Mouse (Mus musculus) gastrocnemius, postnatal 36 days (tissue): ENCODE results near the gene Zfp459. TPM values are rescaled to one million over a fixed set of nuclear protein-coding genes. Genes with fewer than 3 reads are reported as not detected.
A peak's percentile ranks its signal among the peaks of the same experiment; 100 is the strongest.
"Not testable (repeated sequence)": the region's sequence is repeated elsewhere in the genome, so short reads cannot be mapped to it uniquely, and the experiment has no call there.

ENCODE experiments used
- DNase-seq, 2 experiments: peaks; one replicate each; pipeline ENCODE4 v3.0.0; 2022
- intact Hi-C: fragments of 180-260 bp; cut with DNase I; formaldehyde crosslinking; loops from one replicate; pipeline ENCODE4 v1.15.1; 2025
- long read RNA-seq, 2 experiments: library from polyadenylated mRNA; stranded (forward); transcript quantifications; one replicate each; pipeline ENCODE4 v2.0.0; 2021
- total RNA-seq, 2 experiments: library from RNA; stranded (reverse); gene quantifications; 2 replicates each; pipeline ENCODE4 v1.2.3; 2021

Zfp459 gene
- under 1 TPM; 0.42 to 0.51 TPM for total RNA-seq
- long read RNA-seq, experiment 1, result 0 reads
- long read RNA-seq, experiment 2, result 0 reads

DNA sequence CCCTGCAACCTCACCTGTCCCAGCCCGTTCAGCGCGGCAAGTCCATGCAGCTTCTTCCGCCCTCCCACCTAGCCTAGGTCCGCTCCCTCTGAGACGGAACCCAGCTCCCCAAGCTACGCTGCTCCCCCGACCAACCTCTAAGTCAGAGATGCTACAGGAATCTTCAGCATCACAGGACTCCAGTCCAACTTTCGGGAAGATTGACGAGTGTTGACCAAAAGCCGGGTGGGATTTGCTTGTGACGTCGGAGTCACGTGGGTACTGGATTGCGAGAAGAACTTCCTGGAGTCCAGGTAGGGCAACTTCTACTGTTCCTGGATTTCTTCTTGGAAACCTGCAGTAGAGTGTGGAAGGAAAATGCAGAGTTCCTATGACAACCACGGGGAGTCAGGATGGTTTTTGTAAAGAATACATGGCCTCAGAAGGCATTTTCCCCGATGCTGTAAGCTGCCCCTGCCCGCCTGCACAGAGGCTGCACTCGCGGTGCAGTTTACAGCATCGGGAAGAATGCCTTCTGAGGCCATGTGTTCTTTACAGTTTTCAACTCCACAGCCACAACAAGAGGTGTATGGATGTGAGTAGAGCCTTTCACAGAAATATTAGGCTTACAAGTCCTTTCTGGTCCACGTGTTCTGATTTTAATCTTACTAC lies at the start of gene Zfp459:
Gene Zfp459 (minus strand): TSS at position 212 of the 651 bp plus-strand sequence.
- DNase-seq, result no peak
- intact Hi-C loops, result no loop called here

GRCm38 (mm10) chr13:67469274-67469673 lies 48.1 kb upstream of the Zfp459 start:
- intact Hi-C loops, result no loop called here

GRCm38 (mm10) chr13:67463506-67464185 lies 42.4 kb upstream of the Zfp459 start:
- intact Hi-C loops, DNase-seq: not testable (repeated sequence)

More at GRCm38 (mm10) chr13:67469274-67469673, 48.1 kb upstream of the Zfp459 start:
- no peak for DNase-seq

- intact Hi-C loops, result loop anchor here (5.0 kb wide), 1 partner anchor 95 kb away; no protein-coding TSS in a partner anchor
- no peak for DNase-seq
Measured at GRCm38 (mm10) chr13:67452021-67452309, 30.7 kb upstream of the Zfp459 start.

GRCm38 (mm10) chr13:67451172-67452020 lies 30.2 kb upstream of the Zfp459 start, which contains the start of gene Zfp874a:
TSS of gene Zfp874a (minus strand) at chr13:67451624.
- peak; percentile 84 to 86 for DNase-seq
- intact Hi-C loops, result loop anchor here (5.0 kb wide), 1 partner anchor 94 kb away; no protein-coding TSS in a partner anchor

- intact Hi-C loops, result not testable (repeated sequence)
Measured at GRCm38 (mm10) chr13:67437095-67437494, 15.9 kb upstream of the Zfp459 start.

DNA sequence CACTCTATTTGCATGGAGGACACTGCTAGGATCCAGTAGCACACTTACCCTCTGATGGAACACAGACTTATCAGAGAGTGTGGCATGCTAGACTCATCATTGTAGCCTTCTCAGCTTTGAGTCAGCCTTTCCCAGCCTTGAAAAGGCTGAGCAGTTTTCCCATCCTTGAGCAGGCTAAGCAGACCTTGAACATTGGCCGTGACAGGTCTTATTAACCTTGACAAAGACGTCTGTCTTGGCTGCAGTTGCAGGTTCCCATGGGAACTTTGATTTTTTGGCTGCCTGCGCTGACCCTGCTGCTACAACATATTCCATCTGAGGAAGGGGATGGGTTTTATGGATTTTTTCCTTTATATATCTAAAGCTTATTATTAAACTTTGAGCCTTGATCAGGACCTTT lies 6.9 kb upstream of the Zfp459 start:
- intact Hi-C loops, result no loop called here
- no peak for DNase-seq

More at GRCm38 (mm10) chr13:67437095-67437494, 15.9 kb upstream of the Zfp459 start:
- not testable (repeated sequence) for DNase-seq

- DNase-seq, intact Hi-C loops: not testable (repeated sequence)
Measured at GRCm38 (mm10) chr13:67425699-67426098, 4.5 kb upstream of the Zfp459 start.

DNA sequence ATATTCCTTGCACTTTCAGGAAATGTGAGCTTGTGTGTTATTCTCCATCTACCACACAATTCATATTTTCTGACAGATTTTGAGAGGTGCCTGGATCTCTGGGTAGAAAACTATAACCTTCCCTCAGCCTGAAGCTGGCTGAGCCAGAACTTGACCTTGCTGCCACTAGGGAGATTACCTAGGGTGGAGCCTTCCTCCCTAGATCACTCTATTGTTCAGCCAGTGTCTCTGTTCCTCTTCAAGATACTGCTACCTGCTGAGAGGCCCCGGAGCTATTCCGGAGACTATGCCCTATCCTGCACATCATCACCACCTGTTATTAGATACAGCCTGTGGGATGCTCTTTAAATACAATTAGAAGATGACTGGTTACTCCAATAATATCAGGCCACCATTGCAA lies 1.3 kb upstream of the Zfp459 start:
- intact Hi-C loops, DNase-seq: not testable (repeated sequence)

GRCm38 (mm10) chr13:67420558-67421206 lies 536 bp downstream of the Zfp459 start:
- intact Hi-C loops, result no loop called here
- DNase-seq, result no peak

GRCm38 (mm10) chr13:67416811-67417210 lies 4.4 kb downstream of the Zfp459 start:
- intact Hi-C loops, result no loop called here

DNA sequence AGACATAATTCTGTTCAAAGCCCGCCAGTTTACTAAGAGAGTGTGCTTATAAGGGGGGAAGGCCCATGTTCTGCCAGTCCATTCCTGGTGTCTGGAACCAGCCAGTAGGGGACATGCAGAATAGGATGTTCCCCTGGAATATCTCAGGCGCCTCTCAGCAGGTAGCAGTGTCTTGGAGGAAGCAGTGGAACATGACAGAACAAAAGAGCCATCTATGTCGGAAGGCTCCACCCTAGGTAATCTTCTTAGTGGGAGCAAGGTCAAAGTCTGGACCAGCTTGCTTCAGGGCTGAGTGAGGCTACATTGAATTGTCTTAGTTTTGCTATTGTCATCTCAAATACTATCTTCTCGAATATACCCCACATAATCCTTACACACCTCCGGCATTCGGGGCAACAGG lies 5.5 kb downstream of the Zfp459 start:
- intact Hi-C loops, result no loop called here
- no peak for DNase-seq

More at GRCm38 (mm10) chr13:67416811-67417210, 4.4 kb downstream of the Zfp459 start:
- DNase-seq, result no peak

- intact Hi-C loops, DNase-seq: not testable (repeated sequence)
Measured at GRCm38 (mm10) chr13:67413634-67414033, 7.6 kb downstream of the Zfp459 start.

- intact Hi-C loops, result not testable (repeated sequence)
Measured at GRCm38 (mm10) chr13:67399183-67399903, 21.9 kb downstream of the Zfp459 start, which contains the start of gene Zfp429. TSS of gene Zfp429 (minus strand) at chr13:67399819.

GRCm38 (mm10) chr13:67376255-67376654 lies 45.0 kb downstream of the Zfp459 start:
- intact Hi-C loops, DNase-seq: not testable (repeated sequence)

More at GRCm38 (mm10) chr13:67399183-67399903, 21.9 kb downstream of the Zfp459 start, which contains the start of gene Zfp429:
- peak; percentile 56 to 62 for DNase-seq

GRCm38 (mm10) chr13:67375050-67375911 lies 45.9 kb downstream of the Zfp459 start, which contains the start of the genes Gm28041 and Zfp456:
TSS of gene Gm28041 (minus strand) at chr13:67375733.
TSS of gene Zfp456 (minus strand) at chr13:67375810.
- DNase-seq, result peak; percentile 27 to 28
- intact Hi-C loops, result not testable (repeated sequence)

DNA sequence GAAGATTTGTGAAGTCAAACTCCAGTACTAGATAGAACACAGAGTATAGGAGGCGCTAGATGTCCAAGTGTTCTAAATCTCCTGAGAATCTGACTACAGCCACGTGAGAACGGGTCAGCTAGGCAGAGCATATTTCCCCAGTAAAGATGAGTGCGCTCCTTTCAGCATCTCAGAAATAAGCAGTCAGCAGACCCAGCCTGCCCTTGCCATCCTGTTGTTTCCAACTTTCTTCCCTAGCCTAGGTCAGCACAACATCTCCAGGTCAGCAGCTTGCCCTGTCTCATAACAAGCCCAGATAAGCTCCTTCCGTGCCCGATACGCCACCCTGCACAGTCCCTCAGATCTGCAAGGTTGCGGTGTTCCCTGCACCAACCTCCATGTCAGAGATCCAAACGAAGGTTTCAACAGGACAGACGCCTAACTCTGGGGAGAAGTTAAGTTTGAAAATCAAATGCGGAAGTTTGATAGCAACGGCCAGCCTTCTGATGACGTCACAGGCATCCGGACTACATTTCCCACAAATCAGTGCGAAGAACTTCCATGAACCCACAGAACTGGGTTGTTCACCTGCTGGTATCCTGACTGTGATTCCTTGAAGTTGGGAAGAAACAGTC lies 61.0 kb downstream of the Zfp459 start, which contains the start of the genes Gm28044 and Zfp953:
Gene Gm28044 (minus strand): TSS at position 406 of the 614 bp plus-strand sequence.
Gene Zfp953 (minus strand): TSS at position 475 of the 614 bp plus-strand sequence.
- DNase-seq, result peak; percentile 76 to 85
- intact Hi-C loops, result no loop called here
